Mouse (Mus musculus) spleen, postnatal 14 days (tissue): Measurements from ENCODE around the gene Fndc4.

ENCODE experiments used
- DNase-seq, 2 experiments: peaks; one replicate each; pipeline ENCODE4 v3.0.0; 2021 to 2022; ENCODE audit warnings: low spot score in 2 of 2

The Fndc4 gene

GRCm38 (mm10) chr5:31295606-31296141 is at the start of gene Fndc4:
Gene Fndc4, minus strand, starts transcription at chr5:31296080.
- no peak for DNase-seq

GRCm38 (mm10) chr5:31328255-31328654 is 32.4 kb upstream of the Fndc4 start:
- peak in 1 of 2 experiments; percentile 21 for DNase-seq

- peak in 1 of 2 experiments; percentile 10 for DNase-seq
These were observed 31.0 kb upstream of the Fndc4 start for GRCm38 (mm10) chr5:31326850-31327249.

- DNase-seq, result no peak
These were observed 28.2 kb upstream of the Fndc4 start for GRCm38 (mm10) chr5:31324085-31324484.

GRCm38 (mm10) chr5:31322776-31323175 is 26.9 kb upstream of the Fndc4 start:
- no peak for DNase-seq

- no peak for DNase-seq
These were observed 16.9 kb upstream of the Fndc4 start for GRCm38 (mm10) chr5:31312806-31313205.

GRCm38 (mm10) chr5:31303093-31303492 is 7.2 kb upstream of the Fndc4 start:
- DNase-seq, result no peak

GRCm38 (mm10) chr5:31301866-31302265 is 6.0 kb upstream of the Fndc4 start:
- no peak for DNase-seq

- DNase-seq, result no peak
These were observed 2.6 kb upstream of the Fndc4 start for GRCm38 (mm10) chr5:31298486-31298885.

- no peak for DNase-seq
These were observed 2.1 kb upstream of the Fndc4 start for GRCm38 (mm10) chr5:31297981-31298380.

GRCm38 (mm10) chr5:31297047-31297757 is 1.3 kb upstream of the Fndc4 start, which contains the start of gene Gckr:
Gene Gckr, plus strand, starts transcription at chr5:31297443.
- DNase-seq, result no peak

- no peak for DNase-seq
These were observed 795 bp downstream of the Fndc4 start for GRCm38 (mm10) chr5:31294964-31295605.

GRCm38 (mm10) chr5:31291361-31291688 is 4.6 kb downstream of the Fndc4 start:
- no peak for DNase-seq

GRCm38 (mm10) chr5:31290521-31291360 is 5.1 kb downstream of the Fndc4 start, which contains the start of gene Ift172:
Gene Ift172, minus strand, starts transcription at chr5:31291116.
- peak; percentile 85 to 93 for DNase-seq

- no peak for DNase-seq
These were observed 6.2 kb downstream of the Fndc4 start for GRCm38 (mm10) chr5:31289626-31290230.

- no peak for DNase-seq
These were observed 7.2 kb downstream of the Fndc4 start for GRCm38 (mm10) chr5:31288655-31289054.

- DNase-seq, result no peak
These were observed 7.7 kb downstream of the Fndc4 start for GRCm38 (mm10) chr5:31288225-31288624.

- DNase-seq, result no peak
These were observed 16.5 kb downstream of the Fndc4 start for GRCm38 (mm10) chr5:31279245-31279988.

GRCm38 (mm10) chr5:31273018-31273417 is 22.9 kb downstream of the Fndc4 start:
- DNase-seq, result no peak

- no peak for DNase-seq
These were observed 28.2 kb downstream of the Fndc4 start for GRCm38 (mm10) chr5:31267686-31268085.

- no peak for DNase-seq
These were observed 29.8 kb downstream of the Fndc4 start for GRCm38 (mm10) chr5:31266101-31266500.
